Mouse (Mus musculus): ENCODE results near the gene Zfp280c. TPM values are rescaled to one million over a fixed set of nuclear protein-coding genes. Genes with fewer than 3 reads are reported as not detected.

Gene Zfp280c
- total RNA-seq (2023) = 26.4 TPM

GRCm38 (mm10) chrX:48594099-48594760, at the start of gene Zfp280c:
Gene Zfp280c (minus strand): TSS chrX:48594504.

GRCm38 (mm10) chrX:48623379-48624053, 29.2 kb upstream of the Zfp280c start, which contains the start of gene Slc25a14:
Gene Slc25a14 (plus strand): TSS chrX:48623413.

GRCm38 (mm10) chrX:48518808-48519548, 75.3 kb downstream of the Zfp280c start, which contains the start of gene Rab33a:
Gene Rab33a (plus strand): TSS chrX:48519285.

GRCm38 (mm10) chrX:48513166-48513807, 81.0 kb downstream of the Zfp280c start, which contains the start of gene Aifm1:
Gene Aifm1 (minus strand): TSS chrX:48513563.

Other genes starting within 250 kb of the Zfp280c start
- 108 TPM for gene Elf4, start 131.4 kb downstream of the Zfp280c start, total RNA-seq (2023)
- gene Aifm1, start 80.9 kb downstream of the Zfp280c start, total RNA-seq (2023) = 14.7 TPM
- not detected for gene Rab33a, start 75.2 kb downstream of the Zfp280c start, total RNA-seq (2023)
- 3.8 TPM for gene Slc25a14, start 28.9 kb upstream of the Zfp280c start, total RNA-seq (2023)
- not detected for gene Gpr119, start 80.0 kb upstream of the Zfp280c start, total RNA-seq (2023)
- 6.8 TPM for gene Rbmx2, start 100.5 kb upstream of the Zfp280c start, total RNA-seq (2023)

Measured in CD4-positive naive resting alpha-beta T cell, adult 57 days (primary cell).